ENCODE assay signal across 8 mouse cellular contexts in the genomic region with DNA sequence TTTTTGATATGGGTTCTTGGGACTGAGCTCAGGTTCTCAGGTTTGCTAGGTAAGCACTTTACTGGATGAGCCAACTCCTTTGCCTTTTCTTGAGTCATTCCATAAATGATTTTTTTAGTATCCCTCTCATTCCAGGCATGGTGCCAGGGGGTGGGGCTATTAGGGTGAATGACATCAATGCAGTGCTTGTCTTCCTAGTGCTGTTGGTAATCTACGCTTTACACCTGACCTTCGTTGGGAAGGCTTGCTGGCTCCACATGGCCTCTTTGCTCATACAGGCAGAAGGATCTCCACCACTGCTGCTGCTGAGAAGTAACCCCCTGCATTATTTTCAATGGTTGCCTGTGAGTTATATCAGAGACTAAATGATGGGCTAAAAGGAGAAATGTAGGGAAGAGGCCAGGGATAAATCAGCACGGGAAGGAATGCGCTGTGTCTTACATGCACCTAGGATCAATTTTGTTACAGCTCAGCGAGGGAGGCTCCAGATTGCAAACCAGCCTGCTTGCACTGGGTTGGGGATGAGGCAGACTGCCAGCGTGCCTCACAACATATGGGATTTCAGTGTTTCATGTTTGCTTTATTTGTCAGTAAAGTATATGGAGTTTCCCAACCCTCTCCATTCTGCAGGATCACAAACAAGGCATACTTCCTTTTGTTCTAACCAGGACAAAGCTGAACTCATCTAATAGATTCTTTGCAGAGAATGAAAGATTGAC.
DNase-seq lines count a peak whose midpoint lies in the region; ATAC-seq and TF ChIP-seq lines count a peak whose summit lies in the region.

No protein-coding gene starts in this region.

- DNase-seq in adrenal gland, postnatal 14 days, result peak; percentile 87
- peak; percentile 77 to 82 for DNase-seq in layer of hippocampus, adult 2 months (ENCODE audit: low spot score in 2 of 2)
- DNase-seq in lung, postnatal 14 days, result peak; percentile 55
- DNase-seq in MN1 (ENCODE audit: low spot score), result no peak
- DNase-seq in heart, adult 11 months, result no peak
- DNase-seq in spleen, postnatal 36 days (ENCODE audit: low spot score in 2 of 2), result no peak

- no peak overlapping the region for H3K27ac ChIP-seq in hindbrain, embryonic 16.5 days (ENCODE audit: low read depth, low read length)
- no peak overlapping the region for H3K27ac ChIP-seq in hindbrain, embryonic 12.5 days
- H3K27ac ChIP-seq in layer of hippocampus, adult 2 months, result peak overlapping the region; percentile 70

- H3K36me3 ChIP-seq in hindbrain, embryonic 16.5 days (ENCODE audit: control insufficient read depth, insufficient read depth, low read length), result no peaks in the 10 kb centered on the region
- no peaks in the 10 kb centered on the region for H3K36me3 ChIP-seq in hindbrain, embryonic 12.5 days

- H3K4me3 ChIP-seq in hindbrain, embryonic 16.5 days (ENCODE audit: low read length), result no peak overlapping the region
- no peak overlapping the region for H3K4me3 ChIP-seq in hindbrain, embryonic 12.5 days
- no peak overlapping the region for H3K4me3 ChIP-seq in layer of hippocampus, adult 2 months

- no peaks in the 10 kb centered on the region; the same call in 1 of the 2 replicates for H3K4me1 ChIP-seq in hindbrain, embryonic 16.5 days (ENCODE audit: control insufficient read depth, insufficient read depth, low read depth, low read length)
- H3K4me1 ChIP-seq in hindbrain, embryonic 12.5 days, result no peaks in the 10 kb centered on the region

- no peak overlapping the region for H3K4me2 ChIP-seq in hindbrain, embryonic 16.5 days (ENCODE audit: low read length)
- no peak overlapping the region for H3K4me2 ChIP-seq in hindbrain, embryonic 12.5 days (replicated peaks)

- H3K27me3 ChIP-seq in hindbrain, embryonic 16.5 days (replicated peaks; ENCODE audit: control insufficient read depth, insufficient read depth, low read length), result no peaks in the 10 kb centered on the region
- H3K27me3 ChIP-seq in hindbrain, embryonic 12.5 days, result no peaks in the 10 kb centered on the region

- TF ChIP-seq CTCF in layer of hippocampus, adult 2 months (conservative IDR thresholded peaks at IDR 0.05), result no peak

- no peaks in the 10 kb centered on the region for H3K9me3 ChIP-seq in hindbrain, embryonic 16.5 days (ENCODE audit: control insufficient read depth, low read length)
- H3K9me3 ChIP-seq in hindbrain, embryonic 12.5 days (replicated peaks), result no peaks in the 10 kb centered on the region

- ATAC-seq in hindbrain, embryonic 16.5 days, result peak; percentile 69
- ATAC-seq in hindbrain, embryonic 12.5 days (ENCODE audit: low FRiP score), result no peak

- no peak overlapping the region for H3K9ac ChIP-seq in hindbrain, embryonic 16.5 days (ENCODE audit: low read depth, low read length)
- no peak overlapping the region for H3K9ac ChIP-seq in hindbrain, embryonic 12.5 days

- WGBS in hindbrain, embryonic 16.5 days, result 66% methylated on average over 6 of the region's 6 CpGs
- 82% methylated on average over 6 of the region's 6 CpGs for WGBS in hindbrain, embryonic 12.5 days

Comparison
In these comparisons a context has a peak if more than half of its experiments do, and no peak if none do; other contexts are left out.
1. DNase-seq: peak in adrenal gland, postnatal 14 days (single experiment), layer of hippocampus, adult 2 months (2 of 2) and lung, postnatal 14 days (single experiment); none in MN1 (single experiment), heart, adult 11 months (single experiment) and spleen, postnatal 36 days (0 of 2).